Mouse (Mus musculus) cerebellum, adult 2 months (tissue): ENCODE measurements at regions not wholly inside any gene's neighbourhood (a gene's known extent, or its start where the extent isn't known, plus 50 kb on each side); places are given as distances from the start of the nearest gene placed in this dataset.

Experiments used
- CTCF ChIP-seq: fragments of 200-500 bp; IDR thresholded peaks from 2 replicates; pipeline ENCODE4 v1.5.1; 2011; ENCODE audit warnings: low read depth, mild to moderate bottlenecking, control low read depth, low read length, moderate library complexity, borderline replicate concordance; ENCODE audit not compliant: insufficient read depth
- POLR2A ChIP-seq: fragments of 200-500 bp; IDR thresholded peaks from 2 replicates; pipeline ENCODE4 v1.6.1; 2011; ENCODE audit warnings: low read length, control low read depth, borderline replicate concordance; ENCODE audit not compliant: insufficient read depth

GRCm38 (mm10) chr7:136542896-136543295 is 351.5 kb upstream of the Mgmt start:
- TF ChIP-seq CTCF, result no peak
- no peak for TF ChIP-seq POLR2A
